Mouse (Mus musculus): Measurements from ENCODE around the gene Zbtb18. TPM values are rescaled to one million over a fixed set of nuclear protein-coding genes. Genes with fewer than 3 reads are reported as not detected.
A peak's percentile ranks its signal among the peaks of the same experiment; 100 is the strongest.
"Not testable (repeated sequence)": the region's sequence is repeated elsewhere in the genome, so short reads cannot be mapped to it uniquely, and the experiment has no call there.

Gene Zbtb18
- polyA plus RNA-seq, 1 experiment from 2014 or later, result 3.2 TPM

DNA sequence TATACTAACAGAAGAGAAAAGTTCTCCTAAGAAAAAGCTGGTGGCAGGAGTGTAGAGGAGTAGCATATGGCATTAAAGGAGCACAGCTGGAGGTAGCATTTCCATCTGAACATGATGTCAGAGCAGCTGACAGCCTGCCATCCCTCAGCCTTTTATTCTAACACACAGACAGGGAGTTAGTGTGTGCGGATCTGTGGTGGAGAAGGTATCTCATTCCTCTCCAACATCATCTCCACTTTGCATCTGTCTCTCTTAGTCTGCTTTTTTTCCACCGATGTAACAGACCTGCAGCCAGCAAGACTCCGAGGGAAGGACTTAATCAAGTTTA lies 2.3 kb downstream of the Zbtb18 start:
- peaks cover 15% of the 10 kb centered on the region for H3K4me1 ChIP-seq (ENCODE audit: control insufficient read depth, insufficient read depth, low read length)
- H3K36me3 ChIP-seq (ENCODE audit: control insufficient read depth, insufficient read depth, low read length), result peaks cover 14% of the 10 kb centered on the region
- 21% methylated on average over 3 of the region's 3 CpGs for WGBS
- ATAC-seq (ENCODE audit: insufficient number of reproducible peaks, insufficient read depth, low FRiP score, low read depth), result no peak
- no peak overlapping the region for H3K9ac ChIP-seq (replicated peaks; ENCODE audit: low read depth, low read length)
- H3K4me3 ChIP-seq (ENCODE audit: low read depth, low read length), result 0 out of 2 replicates have a peak overlapping the region, but pooled peaks have one; percentile 4
- H3K27ac ChIP-seq (ENCODE audit: low read length), result no peak overlapping the region
- H3K27me3 ChIP-seq (ENCODE audit: control insufficient read depth, insufficient read depth, low read length), result no peaks in the 10 kb centered on the region
- H3K4me2 ChIP-seq (replicated peaks; ENCODE audit: low read depth, low read length), result peak overlapping the region; percentile 89; the same call in 1 of the 2 replicates
- H3K9me3 ChIP-seq (ENCODE audit: control insufficient read depth, low read depth, low read length), result no peaks in the 10 kb centered on the region

GRCm38 (mm10) chr1:177444941-177445340 lies 2.8 kb downstream of the Zbtb18 start:
- Histone ChIP-seq H3K4me2 (replicated peaks; ENCODE audit: low read depth, low read length) (0 out of 2 replicates have a peak overlapping the region, but pooled peaks have one; percentile 89), H3K9me3 (ENCODE audit: control insufficient read depth, low read depth, low read length) (no peaks in the 10 kb centered on the region), H3K36me3 (ENCODE audit: control insufficient read depth, insufficient read depth, low read length) (peaks cover 14% of the 10 kb centered on the region), H3K9ac (replicated peaks; ENCODE audit: low read depth, low read length) (no peak overlapping the region), H3K4me3 (ENCODE audit: low read depth, low read length) (no peak overlapping the region), H3K27me3 (ENCODE audit: control insufficient read depth, insufficient read depth, low read length) (no peaks in the 10 kb centered on the region), H3K27ac (ENCODE audit: low read length) (no peak overlapping the region), H3K4me1 (ENCODE audit: control insufficient read depth, insufficient read depth, low read length) (peaks cover 15% of the 10 kb centered on the region)
- no peak for ATAC-seq (ENCODE audit: insufficient number of reproducible peaks, insufficient read depth, low FRiP score, low read depth)
- WGBS, result 46% methylated on average over 5 of the region's 5 CpGs

DNA sequence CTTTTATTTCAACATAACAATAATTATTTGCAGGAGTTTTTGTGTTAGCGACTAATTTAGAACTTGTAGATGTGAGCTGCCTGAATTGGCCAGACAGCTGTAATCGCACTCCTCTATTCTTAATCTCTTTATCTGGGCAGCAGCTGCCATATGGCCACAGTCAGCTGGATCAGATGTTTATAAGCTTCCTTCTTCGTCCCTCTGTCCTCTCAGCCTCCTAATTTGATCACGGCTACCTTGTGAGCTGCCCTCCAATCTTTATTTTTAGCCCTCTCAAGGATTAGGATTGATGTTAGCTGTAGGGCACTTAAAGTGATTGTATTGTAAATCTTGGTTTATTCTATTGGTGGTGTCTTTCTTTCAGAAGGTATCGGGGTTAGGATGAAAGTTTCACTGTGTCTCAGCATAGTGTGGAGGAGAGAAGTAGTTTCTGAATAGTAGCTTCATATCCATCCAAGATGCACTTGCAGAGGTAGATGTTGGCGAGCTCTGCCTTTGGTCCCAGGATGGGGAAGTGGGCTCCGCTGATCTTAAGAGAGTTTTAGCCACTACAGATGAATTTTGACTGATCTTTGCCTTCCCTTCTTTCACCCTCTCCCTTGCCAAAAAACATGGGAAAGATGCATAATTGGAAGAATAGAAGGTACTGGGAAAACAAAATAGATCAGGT lies 3.4 kb downstream of the Zbtb18 start:
- peaks cover 15% of the 10 kb centered on the region for H3K4me1 ChIP-seq (ENCODE audit: control insufficient read depth, insufficient read depth, low read length)
- H3K9ac ChIP-seq (replicated peaks; ENCODE audit: low read depth, low read length), result no peak overlapping the region
- no peaks in the 10 kb centered on the region for H3K27me3 ChIP-seq (ENCODE audit: control insufficient read depth, insufficient read depth, low read length)
- peaks cover 14% of the 10 kb centered on the region for H3K36me3 ChIP-seq (ENCODE audit: control insufficient read depth, insufficient read depth, low read length)
- H3K4me2 ChIP-seq (replicated peaks; ENCODE audit: low read depth, low read length), result no peak overlapping the region
- no peaks in the 10 kb centered on the region for H3K9me3 ChIP-seq (ENCODE audit: control insufficient read depth, low read depth, low read length)
- WGBS, result 54% methylated on average over 7 of the region's 7 CpGs
- no peak for ATAC-seq (ENCODE audit: insufficient number of reproducible peaks, insufficient read depth, low FRiP score, low read depth)
- H3K4me3 ChIP-seq (ENCODE audit: low read depth, low read length), result no peak overlapping the region
- H3K27ac ChIP-seq (ENCODE audit: low read length), result no peak overlapping the region

DNA sequence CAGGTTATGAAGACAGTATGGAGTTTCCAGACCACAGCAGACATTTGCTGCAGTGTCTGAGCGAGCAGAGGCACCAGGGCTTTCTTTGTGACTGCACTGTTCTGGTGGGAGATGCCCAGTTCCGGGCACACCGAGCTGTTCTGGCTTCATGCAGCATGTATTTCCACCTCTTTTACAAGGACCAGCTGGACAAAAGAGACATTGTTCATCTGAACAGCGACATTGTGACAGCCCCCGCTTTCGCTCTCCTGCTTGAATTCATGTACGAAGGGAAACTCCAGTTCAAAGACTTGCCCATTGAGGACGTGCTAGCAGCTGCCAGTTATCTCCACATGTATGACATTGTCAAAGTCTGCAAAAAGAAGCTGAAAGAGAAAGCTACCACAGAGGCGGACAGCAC lies 4.9 kb downstream of the Zbtb18 start:
- WGBS, result 53% methylated on average over 9 of the region's 9 CpGs
- H3K36me3 ChIP-seq (ENCODE audit: control insufficient read depth, insufficient read depth, low read length), result peaks cover 14% of the 10 kb centered on the region
- no peaks in the 10 kb centered on the region for H3K27me3 ChIP-seq (ENCODE audit: control insufficient read depth, insufficient read depth, low read length)
- ATAC-seq (ENCODE audit: insufficient number of reproducible peaks, insufficient read depth, low FRiP score, low read depth), result no peak
- no peak overlapping the region for H3K4me2 ChIP-seq (replicated peaks; ENCODE audit: low read depth, low read length)
- H3K27ac ChIP-seq (ENCODE audit: low read length), result 0 out of 2 replicates have a peak overlapping the region, but pooled peaks have one; percentile 10
- no peak overlapping the region for H3K4me3 ChIP-seq (ENCODE audit: low read depth, low read length)
- H3K9me3 ChIP-seq (ENCODE audit: control insufficient read depth, low read depth, low read length), result no peaks in the 10 kb centered on the region
- H3K4me1 ChIP-seq (ENCODE audit: control insufficient read depth, insufficient read depth, low read length), result peaks cover 15% of the 10 kb centered on the region
- no peak overlapping the region for H3K9ac ChIP-seq (replicated peaks; ENCODE audit: low read depth, low read length)

GRCm38 (mm10) chr1:177447541-177448111 lies 5.5 kb downstream of the Zbtb18 start:
- Histone ChIP-seq H3K36me3 (ENCODE audit: control insufficient read depth, insufficient read depth, low read length) (peaks cover 14% of the 10 kb centered on the region), H3K4me1 (ENCODE audit: control insufficient read depth, insufficient read depth, low read length) (peaks cover 15% of the 10 kb centered on the region), H3K9me3 (ENCODE audit: control insufficient read depth, low read depth, low read length) (no peaks in the 10 kb centered on the region), H3K4me2 (replicated peaks; ENCODE audit: low read depth, low read length) (0 out of 2 replicates have a peak overlapping the region, but pooled peaks have one; percentile 5), H3K4me3 (ENCODE audit: low read depth, low read length) (no peak overlapping the region; the same call in 1 of the 2 replicates), H3K27ac (ENCODE audit: low read length) (0 out of 2 replicates have a peak overlapping the region, but pooled peaks have one; percentile 10), H3K9ac (replicated peaks; ENCODE audit: low read depth, low read length) (no peak overlapping the region), H3K27me3 (ENCODE audit: control insufficient read depth, insufficient read depth, low read length) (no peaks in the 10 kb centered on the region)
- no peak for ATAC-seq (ENCODE audit: insufficient number of reproducible peaks, insufficient read depth, low FRiP score, low read depth)
- 77% methylated on average over 12 of the region's 12 CpGs for WGBS

DNA sequence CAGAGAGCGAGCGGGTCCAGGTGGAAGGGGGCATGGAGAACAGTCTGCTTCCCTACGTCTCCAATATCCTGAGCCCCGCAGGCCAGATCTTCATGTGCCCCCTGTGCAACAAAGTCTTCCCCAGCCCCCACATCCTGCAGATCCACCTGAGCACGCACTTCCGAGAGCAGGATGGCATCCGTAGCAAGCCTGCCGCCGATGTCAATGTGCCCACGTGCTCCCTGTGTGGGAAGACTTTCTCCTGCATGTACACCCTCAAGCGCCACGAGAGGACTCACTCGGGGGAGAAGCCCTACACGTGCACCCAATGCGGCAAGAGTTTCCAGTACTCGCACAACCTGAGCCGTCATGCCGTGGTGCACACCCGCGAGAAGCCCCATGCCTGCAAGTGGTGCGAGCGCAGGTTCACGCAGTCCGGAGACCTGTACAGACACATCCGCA lies 6.0 kb downstream of the Zbtb18 start:
- no peak for ATAC-seq (ENCODE audit: insufficient number of reproducible peaks, insufficient read depth, low FRiP score, low read depth)
- Histone ChIP-seq H3K4me3 (ENCODE audit: low read depth, low read length) (no peak overlapping the region; the same call in 1 of the 2 replicates), H3K9ac (replicated peaks; ENCODE audit: low read depth, low read length) (no peak overlapping the region), H3K27ac (ENCODE audit: low read length) (no peak overlapping the region), H3K27me3 (ENCODE audit: control insufficient read depth, insufficient read depth, low read length) (no peaks in the 10 kb centered on the region), H3K9me3 (ENCODE audit: control insufficient read depth, low read depth, low read length) (no peaks in the 10 kb centered on the region), H3K36me3 (ENCODE audit: control insufficient read depth, insufficient read depth, low read length) (peaks cover 14% of the 10 kb centered on the region), H3K4me1 (ENCODE audit: control insufficient read depth, insufficient read depth, low read length) (peaks cover 15% of the 10 kb centered on the region), H3K4me2 (replicated peaks; ENCODE audit: low read depth, low read length) (no peak overlapping the region)
- 89% methylated on average over 25 of the region's 25 CpGs for WGBS

DNA sequence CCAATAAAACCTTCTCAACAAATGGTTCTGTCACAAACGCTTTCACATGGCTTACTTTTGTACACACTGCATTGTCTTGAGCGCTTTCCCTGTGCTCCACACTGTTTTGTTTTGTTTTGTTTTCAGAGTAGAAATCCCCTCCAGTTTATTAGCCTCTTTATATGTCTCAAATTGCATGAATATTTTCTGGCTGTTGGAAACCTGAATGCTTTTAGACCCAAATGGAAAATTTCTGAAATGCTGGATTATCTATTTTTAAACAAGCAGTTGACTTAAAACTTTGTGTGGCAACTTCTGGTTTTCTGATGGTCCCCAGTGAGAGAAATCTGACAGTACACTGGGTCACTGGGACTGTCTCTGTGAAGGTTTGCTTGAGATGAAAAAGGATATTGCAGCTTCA lies 6.8 kb downstream of the Zbtb18 start:
- Histone ChIP-seq H3K4me2 (replicated peaks; ENCODE audit: low read depth, low read length) (no peak overlapping the region), H3K27ac (ENCODE audit: low read length) (no peak overlapping the region), H3K36me3 (ENCODE audit: control insufficient read depth, insufficient read depth, low read length) (peaks cover 14% of the 10 kb centered on the region), H3K27me3 (ENCODE audit: control insufficient read depth, insufficient read depth, low read length) (no peaks in the 10 kb centered on the region), H3K4me3 (ENCODE audit: low read depth, low read length) (no peak overlapping the region), H3K9ac (replicated peaks; ENCODE audit: low read depth, low read length) (no peak overlapping the region), H3K9me3 (ENCODE audit: control insufficient read depth, low read depth, low read length) (no peaks in the 10 kb centered on the region), H3K4me1 (ENCODE audit: control insufficient read depth, insufficient read depth, low read length) (peaks cover 13% of the 10 kb centered on the region; the same call in 1 of the 2 replicates)
- whole genome bisulfite sequencing, result 70% methylated on average over 2 of the region's 2 CpGs
- ATAC-seq (ENCODE audit: insufficient number of reproducible peaks, insufficient read depth, low FRiP score, low read depth), result no peak

- H3K9me3 ChIP-seq (ENCODE audit: control insufficient read depth, low read depth, low read length); H3K4me2 ChIP-seq (replicated peaks; ENCODE audit: low read depth, low read length); H3K27ac ChIP-seq (ENCODE audit: low read length); H3K9ac ChIP-seq (replicated peaks; ENCODE audit: low read depth, low read length); H3K27me3 ChIP-seq (ENCODE audit: control insufficient read depth, insufficient read depth, low read length); H3K4me3 ChIP-seq (ENCODE audit: low read depth, low read length); ATAC-seq (ENCODE audit: insufficient number of reproducible peaks, insufficient read depth, low FRiP score, low read depth): not testable (repeated sequence)
- Histone ChIP-seq H3K4me1 (ENCODE audit: control insufficient read depth, insufficient read depth, low read length) (peaks cover 11% of the 10 kb centered on the region; the same call in 1 of the 2 replicates), H3K36me3 (ENCODE audit: control insufficient read depth, insufficient read depth, low read length) (peaks cover 14% of the 10 kb centered on the region)
- WGBS, result 86% methylated on average over 7 of the region's 7 CpGs
These were observed 7.7 kb downstream of the Zbtb18 start for GRCm38 (mm10) chr1:177449857-177450256.
